Mouse (Mus musculus) neural tube, embryonic 10.5 days (tissue): Measurements from ENCODE around the gene Enah.

Experiments
- DNase-seq: peaks from one replicate; pipeline ENCODE4 v3.0.0-alpha.2; 2017; ENCODE audit warnings: low spot score; ENCODE audit errors: extremely low spot score

Enah gene

DNA sequence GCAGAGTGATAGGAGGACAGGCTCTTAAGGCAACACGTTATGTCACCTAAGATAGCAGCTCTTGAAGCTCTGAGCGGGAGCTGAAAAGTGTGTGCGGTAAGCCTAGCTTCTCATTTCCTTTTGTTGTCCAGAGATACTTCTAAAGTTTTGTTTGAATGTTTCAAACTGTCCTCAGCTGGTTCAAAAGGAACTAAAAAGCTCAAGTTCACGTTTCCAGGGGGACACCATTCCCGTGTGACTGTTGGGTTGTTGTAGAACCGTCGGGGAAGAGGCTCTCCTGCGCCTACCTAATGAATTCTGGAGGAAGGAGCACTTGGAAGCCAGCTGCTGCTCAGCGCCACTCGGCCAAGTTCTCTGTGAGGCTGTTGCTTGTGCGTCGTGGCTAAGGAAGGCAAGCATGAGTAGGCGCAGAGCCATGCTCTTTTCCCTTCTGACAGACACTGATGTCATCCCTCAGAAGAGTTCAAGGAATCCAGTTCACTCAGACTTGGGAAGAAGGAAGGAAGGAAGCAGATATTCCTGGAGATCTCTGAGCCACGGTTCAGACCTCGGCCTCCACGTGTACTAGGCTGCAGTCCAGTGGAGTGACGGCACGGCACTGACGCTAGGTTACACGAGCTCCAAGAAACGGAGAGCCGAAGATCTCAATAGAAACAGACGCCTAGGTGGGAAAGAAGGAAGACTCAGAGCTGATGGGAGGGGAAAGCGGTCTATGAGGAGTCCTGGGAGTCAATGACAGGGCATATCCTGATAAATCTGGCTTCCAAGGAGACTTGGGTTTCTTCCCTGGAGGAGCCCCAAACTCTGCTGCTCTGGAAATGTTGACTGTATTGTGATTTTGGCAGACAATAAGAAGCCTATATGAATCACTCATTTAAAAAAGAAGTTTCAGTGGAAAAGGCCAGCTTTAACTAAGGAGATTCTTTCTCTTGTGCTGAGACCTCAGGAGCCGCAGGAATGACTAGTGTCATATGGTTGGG lies 8.7 kb upstream of the Enah start:
- no peak for DNase-seq

DNA sequence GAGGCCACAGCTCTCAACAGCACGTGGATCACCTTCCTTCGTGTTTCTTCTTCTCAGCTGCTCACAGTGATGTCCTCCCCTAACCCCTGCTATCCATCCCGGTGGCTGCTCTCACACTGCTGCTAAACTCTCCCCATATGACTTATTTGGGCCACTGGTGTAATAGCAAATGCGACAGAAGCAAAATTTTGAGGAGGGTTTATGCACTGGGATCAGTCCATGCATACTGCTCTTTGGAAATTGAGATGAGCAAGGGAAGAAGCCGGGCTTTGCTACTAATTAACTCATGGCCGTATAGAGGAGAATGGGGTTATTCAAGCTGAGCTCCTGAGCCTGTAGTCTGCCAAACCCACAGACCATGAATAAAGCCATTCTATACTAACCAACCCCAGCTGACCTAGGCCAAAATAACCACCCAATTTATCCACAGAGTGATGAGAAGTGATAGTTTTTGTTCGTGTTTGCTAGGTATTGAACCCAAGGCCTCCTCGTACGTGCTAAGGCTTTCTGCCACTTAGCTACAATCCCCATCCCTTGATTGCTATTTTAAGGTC lies 7.7 kb upstream of the Enah start:
- DNase-seq = no peak

GRCm38 (mm10) chr1:182026821-182027220 lies 7.0 kb upstream of the Enah start:
- no peak for DNase-seq

GRCm38 (mm10) chr1:182026120-182026519 lies 6.3 kb upstream of the Enah start:
- no peak for DNase-seq

- DNase-seq = no peak
These were observed 2.0 kb upstream of the Enah start for GRCm38 (mm10) chr1:182021691-182022299.

- DNase-seq = peak; percentile 28
These were observed 1.2 kb upstream of the Enah start for GRCm38 (mm10) chr1:182020831-182021460.

- DNase-seq = peak; percentile 75
These were observed 394 bp downstream of the Enah start for GRCm38 (mm10) chr1:182019266-182019925.

- DNase-seq = peak; percentile 65
These were observed 1.2 kb downstream of the Enah start for GRCm38 (mm10) chr1:182018397-182019265.

- DNase-seq = no peak
These were observed 14.0 kb downstream of the Enah start for GRCm38 (mm10) chr1:182005831-182006230.

DNA sequence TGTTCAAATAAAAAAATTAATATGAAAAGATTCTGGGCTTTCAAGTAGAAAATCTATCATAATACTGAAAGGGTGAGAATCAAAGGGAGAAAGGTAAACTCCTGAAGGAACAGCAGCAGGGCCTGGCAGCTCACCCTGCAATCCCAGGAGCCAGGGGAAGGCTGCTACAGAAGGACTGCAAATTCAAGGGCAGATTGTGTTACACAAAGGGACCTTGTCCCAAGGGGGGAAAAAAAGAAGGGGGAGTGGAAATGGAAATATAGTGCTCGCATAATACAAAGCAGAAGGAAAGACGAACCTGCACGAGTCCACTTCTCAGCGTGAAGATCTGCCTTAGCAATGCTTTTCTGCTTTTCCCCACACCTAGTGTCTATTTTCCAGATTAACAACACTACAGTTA lies 21.1 kb downstream of the Enah start:
- DNase-seq = no peak

- peak; percentile 3 for DNase-seq
These were observed 22.0 kb downstream of the Enah start for GRCm38 (mm10) chr1:181997791-181998190.

DNA sequence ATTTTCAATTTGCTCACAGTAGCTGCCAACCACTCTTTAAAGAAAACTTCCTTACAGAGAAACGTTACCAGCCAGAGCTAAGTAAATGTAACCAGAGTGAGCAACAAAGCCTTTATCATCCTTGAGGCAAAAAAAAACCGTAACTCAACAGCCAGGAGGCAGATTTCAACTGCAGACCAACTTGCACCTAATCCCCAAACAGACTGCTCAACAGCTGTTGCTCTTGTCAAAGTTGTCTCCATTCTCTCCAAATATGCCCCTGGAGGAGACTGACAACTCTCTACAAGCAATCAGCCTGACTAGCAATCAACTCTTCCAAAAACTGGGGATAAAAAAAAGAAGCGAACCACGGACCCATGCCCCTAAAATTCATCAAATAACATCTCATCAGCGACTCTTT lies 26.2 kb downstream of the Enah start:
- DNase-seq = peak; percentile 8

- DNase-seq = peak; percentile 3
These were observed 31.4 kb downstream of the Enah start for GRCm38 (mm10) chr1:181988367-181988766.

- DNase-seq = no peak
These were observed 32.6 kb downstream of the Enah start for GRCm38 (mm10) chr1:181987226-181987625.

- DNase-seq = no peak
These were observed 33.9 kb downstream of the Enah start for GRCm38 (mm10) chr1:181985880-181986279.

DNA sequence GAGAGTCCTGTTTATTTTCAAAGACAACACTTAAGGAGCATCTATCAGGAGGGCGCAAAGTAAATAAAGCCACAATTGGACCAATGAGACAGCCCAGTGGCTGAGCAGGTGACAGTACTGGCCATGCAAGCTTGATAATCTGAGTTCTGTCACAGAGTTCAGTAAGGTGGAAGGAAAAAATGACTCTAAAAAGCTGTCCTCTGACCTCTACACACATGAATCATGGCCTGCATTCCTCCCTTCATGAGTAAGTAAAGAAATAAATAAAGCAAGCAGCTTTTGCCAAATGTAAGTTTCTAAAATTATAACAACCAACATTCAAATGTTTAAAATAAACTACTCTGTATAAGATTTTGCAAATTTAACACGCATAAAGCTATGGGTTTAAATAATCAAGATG lies 35.0 kb downstream of the Enah start:
- DNase-seq = no peak

GRCm38 (mm10) chr1:181980017-181980719 lies 39.6 kb downstream of the Enah start:
- no peak for DNase-seq

- no peak for DNase-seq
These were observed 44.3 kb downstream of the Enah start for GRCm38 (mm10) chr1:181975510-181975909.

- DNase-seq = no peak
These were observed 44.9 kb downstream of the Enah start for GRCm38 (mm10) chr1:181974897-181975296.

GRCm38 (mm10) chr1:181965277-181965676 lies 54.5 kb downstream of the Enah start:
- no peak for DNase-seq
